Mouse (Mus musculus): ENCODE measurements at regions not wholly inside any gene's neighbourhood (a gene's known extent, or its start where the extent isn't known, plus 50 kb on each side); places are given as distances from the start of the nearest gene placed in this dataset.

DNA sequence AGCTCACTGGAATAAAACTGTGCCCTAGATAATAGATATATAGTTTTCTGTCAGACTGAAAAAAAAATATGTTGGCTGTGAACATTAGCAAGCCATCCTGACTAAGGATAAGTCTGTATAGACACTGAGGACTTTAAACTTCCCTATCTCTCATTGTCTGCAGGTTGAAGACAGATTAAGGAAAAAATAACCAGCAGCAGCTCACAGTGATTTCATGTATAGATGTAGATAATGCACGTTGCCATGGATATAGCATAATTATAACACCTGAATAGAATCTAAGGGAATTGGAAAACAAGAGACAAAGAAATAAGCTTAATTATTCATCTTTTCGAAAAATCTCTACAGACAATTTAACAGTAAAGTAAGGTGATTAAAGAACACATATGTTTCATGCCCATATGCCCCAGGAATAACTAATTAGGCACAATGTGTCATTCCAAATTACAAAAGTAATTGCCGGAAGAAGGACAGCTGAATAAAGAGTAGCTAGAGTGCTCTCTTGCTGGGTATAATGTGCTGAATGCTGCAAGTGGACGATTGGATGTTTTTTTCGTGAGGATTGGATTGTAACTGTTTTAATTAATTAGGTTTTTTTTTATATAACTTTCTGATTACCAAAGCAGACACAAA is 246.6 kb downstream of the Akain1 start:
- 82% methylated on average over 5 of the region's 5 CpGs for WGBS
- H3K9me3 ChIP-seq, result no peaks in the 10 kb centered on the region
- H3K27me3 ChIP-seq (replicated peaks), result no peaks in the 10 kb centered on the region
- H3K27ac ChIP-seq, result no peak overlapping the region
- no peak overlapping the region for H3K4me2 ChIP-seq (replicated peaks)
- no peaks in the 10 kb centered on the region for H3K4me1 ChIP-seq
- H3K36me3 ChIP-seq, result no peaks in the 10 kb centered on the region
- no peak overlapping the region for H3K9ac ChIP-seq
- no peak overlapping the region for H3K4me3 ChIP-seq
- no peak for ATAC-seq (ENCODE audit: low FRiP score, low read depth)

DNA sequence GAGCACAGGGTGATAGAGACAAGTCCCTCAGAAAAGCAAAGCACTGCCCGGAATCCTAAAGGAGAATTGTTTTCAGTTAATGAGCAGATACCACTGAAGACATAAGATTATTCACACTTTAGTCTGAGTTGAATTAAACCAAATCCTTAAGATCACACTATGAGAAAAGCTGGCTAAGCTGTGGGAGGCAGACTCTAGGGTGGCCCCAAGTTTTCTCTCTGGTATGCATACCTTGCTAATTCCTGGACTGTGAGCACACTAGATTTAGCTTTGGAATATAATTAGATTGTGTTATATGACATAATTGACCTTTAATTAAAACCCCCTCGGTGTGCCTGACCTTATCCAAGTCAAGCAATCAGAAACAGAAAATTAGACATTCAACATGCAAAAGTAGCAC is 247.3 kb downstream of the Akain1 start:
- 72% methylated on average over 2 of the region's 2 CpGs for WGBS
- H3K9ac ChIP-seq, result no peak overlapping the region
- no peak overlapping the region for H3K4me2 ChIP-seq (replicated peaks)
- no peaks in the 10 kb centered on the region for H3K4me1 ChIP-seq
- no peaks in the 10 kb centered on the region for H3K36me3 ChIP-seq
- no peak for ATAC-seq (ENCODE audit: low FRiP score, low read depth)
- no peak overlapping the region for H3K4me3 ChIP-seq
- H3K9me3 ChIP-seq, result no peaks in the 10 kb centered on the region
- H3K27me3 ChIP-seq (replicated peaks), result no peaks in the 10 kb centered on the region
- no peak overlapping the region for H3K27ac ChIP-seq

DNA sequence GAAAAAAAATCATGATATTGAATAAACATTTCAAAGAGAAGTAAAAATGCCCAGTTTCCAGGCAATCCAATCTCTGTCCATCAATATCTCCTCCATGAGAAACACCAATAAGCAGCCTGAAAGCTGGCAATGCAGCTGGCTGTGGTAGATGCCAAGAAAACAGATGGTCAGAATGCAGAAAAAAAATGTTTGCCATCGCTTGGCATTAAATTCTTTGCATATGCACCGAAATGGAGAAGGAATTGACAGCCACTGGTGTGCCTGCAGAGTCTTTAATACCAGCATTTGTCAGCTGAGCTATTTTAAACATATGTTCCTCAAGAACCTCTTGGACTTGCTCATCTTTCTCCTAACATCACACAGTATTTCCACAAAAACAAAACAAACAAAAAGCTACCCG is 256.2 kb downstream of the Akain1 start:
- no peaks in the 10 kb centered on the region for H3K9me3 ChIP-seq
- H3K36me3 ChIP-seq, result no peaks in the 10 kb centered on the region
- H3K4me2 ChIP-seq (replicated peaks), result no peak overlapping the region
- no peak overlapping the region for H3K9ac ChIP-seq
- no peak overlapping the region for H3K27ac ChIP-seq
- WGBS, result 90% methylated on average over 3 of the region's 3 CpGs
- no peaks in the 10 kb centered on the region for H3K27me3 ChIP-seq (replicated peaks)
- H3K4me3 ChIP-seq, result no peak overlapping the region
- no peaks in the 10 kb centered on the region for H3K4me1 ChIP-seq
- no peak for ATAC-seq (ENCODE audit: low FRiP score, low read depth)

DNA sequence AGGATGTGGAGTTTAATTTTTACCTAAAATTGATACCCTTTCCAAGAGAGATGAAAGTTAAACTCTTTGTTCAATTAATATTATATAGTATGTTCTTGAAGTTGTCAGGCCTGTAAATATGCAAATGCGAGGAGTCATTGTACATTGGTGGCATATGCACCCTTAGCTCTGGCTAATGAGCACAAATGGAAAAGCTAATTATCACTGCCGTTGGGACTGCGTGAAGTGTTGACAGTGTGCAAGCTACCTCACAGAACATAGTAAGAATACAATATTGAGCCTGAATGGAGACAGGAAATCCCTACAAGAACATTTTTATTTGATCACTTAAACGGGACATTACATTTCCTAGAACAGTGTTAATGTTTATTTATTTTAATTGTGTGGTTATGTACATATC is 241.5 kb upstream of the Dlgap1 start:
- Histone ChIP-seq H3K4me2 (replicated peaks) (no peak overlapping the region), H3K27ac (no peak overlapping the region), H3K9ac (no peak overlapping the region), H3K9me3 (no peaks in the 10 kb centered on the region), H3K4me1 (no peaks in the 10 kb centered on the region), H3K36me3 (no peaks in the 10 kb centered on the region), H3K27me3 (replicated peaks) (no peaks in the 10 kb centered on the region), H3K4me3 (no peak overlapping the region)
- no peak for ATAC-seq (ENCODE audit: low FRiP score, low read depth)
- WGBS, result 88% methylated on average over 4 of the region's 4 CpGs

DNA sequence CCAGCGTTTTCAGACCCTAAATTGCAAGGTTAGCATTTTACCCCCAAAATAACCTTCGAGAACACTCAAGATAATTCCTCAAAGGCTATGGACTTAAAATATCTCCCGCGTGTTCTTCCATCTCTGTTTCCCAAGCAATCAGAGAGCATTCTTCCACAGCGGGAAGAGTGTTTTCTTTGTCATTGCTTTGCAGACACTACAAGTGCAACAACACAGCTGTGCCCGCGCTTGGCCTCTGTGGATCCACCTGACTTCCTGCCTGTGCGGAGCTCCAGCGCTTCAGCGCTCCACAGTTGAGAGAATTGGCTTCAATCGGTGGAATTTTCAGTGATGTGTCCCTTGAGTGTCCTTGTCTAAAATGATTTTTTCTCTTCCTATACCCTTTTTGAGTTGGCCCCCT is 235.9 kb upstream of the Dlgap1 start:
- no peak overlapping the region for H3K4me3 ChIP-seq
- no peaks in the 10 kb centered on the region for H3K9me3 ChIP-seq
- ATAC-seq (ENCODE audit: low FRiP score, low read depth), result no peak
- no peaks in the 10 kb centered on the region for H3K4me1 ChIP-seq
- H3K36me3 ChIP-seq, result no peaks in the 10 kb centered on the region
- H3K27me3 ChIP-seq (replicated peaks), result no peaks in the 10 kb centered on the region
- WGBS, result 88% methylated on average over 11 of the region's 11 CpGs
- no peak overlapping the region for H3K27ac ChIP-seq
- H3K4me2 ChIP-seq (replicated peaks), result no peak overlapping the region
- no peak overlapping the region for H3K9ac ChIP-seq

DNA sequence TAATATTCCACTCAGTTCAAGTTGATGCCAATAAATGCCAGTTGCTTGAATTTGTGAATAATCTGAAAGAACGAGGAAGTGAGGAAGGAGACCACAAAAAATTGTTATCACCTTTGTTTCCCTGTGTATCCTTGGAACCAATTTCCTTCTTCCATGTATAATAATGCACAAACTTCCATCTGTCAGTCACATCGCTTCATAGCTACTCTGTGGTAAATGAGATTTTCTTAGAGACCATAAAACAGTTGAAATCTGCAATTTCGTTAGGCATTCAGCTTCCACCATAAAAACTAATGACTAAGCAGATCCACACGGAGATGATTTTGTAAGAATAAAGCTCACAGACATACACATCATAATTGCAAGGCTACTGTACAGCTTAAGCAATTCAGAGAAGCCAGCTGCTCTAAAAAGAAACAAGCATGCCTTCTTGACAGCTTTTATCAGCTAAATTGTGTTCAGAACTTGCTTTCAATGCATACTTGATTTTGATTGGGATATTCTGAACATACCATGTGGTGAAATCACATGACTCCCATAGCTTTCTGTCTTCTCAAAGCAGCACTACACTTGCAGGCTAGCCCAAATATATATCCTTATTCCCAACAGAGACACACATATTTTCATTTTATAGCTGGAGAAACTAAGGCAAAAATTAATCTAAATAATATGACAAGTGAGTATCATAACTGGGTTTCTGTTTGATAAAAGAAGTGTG is 232.3 kb upstream of the Dlgap1 start:
- no peak overlapping the region for H3K27ac ChIP-seq
- 74% methylated on average over 4 of the region's 4 CpGs for WGBS
- no peak overlapping the region for H3K4me2 ChIP-seq (replicated peaks)
- ATAC-seq (ENCODE audit: low FRiP score, low read depth), result no peak
- H3K9ac ChIP-seq, result no peak overlapping the region
- H3K4me1 ChIP-seq, result no peaks in the 10 kb centered on the region
- no peaks in the 10 kb centered on the region for H3K27me3 ChIP-seq (replicated peaks)
- no peaks in the 10 kb centered on the region for H3K36me3 ChIP-seq
- no peaks in the 10 kb centered on the region for H3K9me3 ChIP-seq
- H3K4me3 ChIP-seq, result no peak overlapping the region

DNA sequence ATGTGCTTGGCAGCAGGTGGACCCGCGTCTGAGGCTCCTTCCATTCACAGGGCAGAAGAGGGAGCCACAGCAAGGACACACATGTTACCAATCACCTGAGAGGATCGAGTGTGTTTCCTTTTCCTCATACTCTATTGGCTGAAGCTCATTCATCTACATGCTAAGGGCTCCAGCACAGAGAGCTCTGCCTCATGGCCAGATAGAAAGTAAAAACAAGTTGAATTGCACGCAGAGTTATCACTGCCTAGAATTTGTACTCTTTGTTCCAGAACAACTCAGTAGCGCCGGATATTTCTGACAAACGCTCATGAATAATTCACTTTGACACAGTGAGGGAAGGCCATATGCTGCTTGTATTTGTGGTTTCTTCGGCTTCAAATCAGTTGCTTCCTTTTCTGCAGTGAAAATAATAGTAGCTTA is 199.9 kb upstream of the Dlgap1 start:
- Histone ChIP-seq H3K9me3 (no peaks in the 10 kb centered on the region), H3K4me2 (replicated peaks) (no peak overlapping the region), H3K4me1 (no peaks in the 10 kb centered on the region), H3K27ac (no peak overlapping the region), H3K4me3 (no peak overlapping the region), H3K9ac (no peak overlapping the region), H3K36me3 (no peaks in the 10 kb centered on the region), H3K27me3 (replicated peaks) (no peaks in the 10 kb centered on the region)
- no peak for ATAC-seq (ENCODE audit: low FRiP score, low read depth)
- WGBS, result 77% methylated on average over 8 of the region's 8 CpGs

DNA sequence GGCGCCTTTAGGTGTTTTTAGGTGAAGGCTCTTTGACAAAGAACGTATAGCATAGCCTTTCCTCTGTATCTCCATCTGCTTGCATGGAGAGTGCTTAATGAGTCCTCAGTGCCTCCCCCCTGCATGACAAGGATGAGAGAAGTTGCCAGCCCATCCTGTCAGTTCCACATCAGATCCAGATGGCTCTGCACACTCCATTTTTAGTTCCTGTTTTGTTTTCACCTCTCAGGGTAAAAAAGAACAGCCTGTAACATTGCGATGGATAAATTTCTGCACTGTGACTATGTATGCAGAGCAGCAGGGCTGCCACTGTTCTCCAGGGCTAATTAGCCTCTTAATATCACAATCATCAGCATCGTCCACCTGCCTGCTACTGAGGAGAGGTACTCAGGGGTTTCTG is 198.8 kb upstream of the Dlgap1 start:
- Histone ChIP-seq H3K4me3 (no peak overlapping the region), H3K4me2 (replicated peaks) (no peak overlapping the region), H3K4me1 (no peaks in the 10 kb centered on the region), H3K9me3 (no peaks in the 10 kb centered on the region), H3K9ac (no peak overlapping the region), H3K27me3 (replicated peaks) (no peaks in the 10 kb centered on the region), H3K27ac (no peak overlapping the region), H3K36me3 (no peaks in the 10 kb centered on the region)
- WGBS, result 78% methylated on average over 4 of the region's 4 CpGs
- no peak for ATAC-seq (ENCODE audit: low FRiP score, low read depth)

DNA sequence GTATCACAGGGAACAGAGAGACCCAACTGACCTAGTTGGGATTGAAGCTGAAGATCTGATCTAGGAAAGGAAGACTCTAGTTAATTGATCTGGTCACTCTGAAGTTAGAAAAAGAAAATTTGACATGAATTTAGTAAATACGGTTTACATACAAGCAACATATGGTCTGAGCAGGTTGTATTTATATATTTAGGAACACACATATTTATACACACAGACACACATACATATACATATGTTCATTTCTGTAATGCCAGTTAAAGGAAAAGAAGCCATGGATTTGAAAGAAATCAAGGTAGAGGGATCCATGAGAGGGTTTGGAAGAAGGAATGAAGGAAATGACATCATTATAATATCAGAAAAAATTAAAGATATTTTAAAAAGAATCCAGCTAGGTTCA is 187.7 kb upstream of the Dlgap1 start:
- no peaks in the 10 kb centered on the region for H3K27me3 ChIP-seq (replicated peaks)
- H3K36me3 ChIP-seq, result no peaks in the 10 kb centered on the region
- 91% methylated on average over 1 of the region's 1 CpGs for WGBS
- no peak overlapping the region for H3K4me3 ChIP-seq
- H3K9ac ChIP-seq, result no peak overlapping the region
- no peaks in the 10 kb centered on the region for H3K4me1 ChIP-seq
- no peak overlapping the region for H3K4me2 ChIP-seq (replicated peaks)
- ATAC-seq (ENCODE audit: low FRiP score, low read depth), result no peak
- H3K9me3 ChIP-seq, result no peaks in the 10 kb centered on the region
- no peak overlapping the region for H3K27ac ChIP-seq

DNA sequence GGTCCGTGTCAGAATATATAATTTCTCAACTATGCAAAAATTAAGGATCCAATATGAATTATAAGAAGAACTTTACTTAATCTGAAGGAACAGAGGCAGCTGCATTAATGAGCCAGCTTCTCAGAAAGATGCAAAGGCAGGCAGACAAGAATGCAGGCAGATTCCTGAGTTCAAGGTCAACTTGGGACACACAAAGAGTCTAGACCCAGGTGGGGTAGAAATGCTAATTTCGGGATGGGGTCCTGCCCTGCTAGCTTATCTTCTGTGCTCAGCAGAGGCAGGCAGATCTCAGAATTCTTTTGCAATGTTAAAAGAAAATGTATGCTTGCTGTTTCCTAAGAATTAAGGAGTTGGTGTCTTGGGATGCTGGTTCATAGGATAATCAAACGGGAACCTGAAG is 181.9 kb upstream of the Dlgap1 start:
- WGBS, result 87% methylated on average over 3 of the region's 3 CpGs
- ATAC-seq (ENCODE audit: low FRiP score, low read depth), result no peak

DNA sequence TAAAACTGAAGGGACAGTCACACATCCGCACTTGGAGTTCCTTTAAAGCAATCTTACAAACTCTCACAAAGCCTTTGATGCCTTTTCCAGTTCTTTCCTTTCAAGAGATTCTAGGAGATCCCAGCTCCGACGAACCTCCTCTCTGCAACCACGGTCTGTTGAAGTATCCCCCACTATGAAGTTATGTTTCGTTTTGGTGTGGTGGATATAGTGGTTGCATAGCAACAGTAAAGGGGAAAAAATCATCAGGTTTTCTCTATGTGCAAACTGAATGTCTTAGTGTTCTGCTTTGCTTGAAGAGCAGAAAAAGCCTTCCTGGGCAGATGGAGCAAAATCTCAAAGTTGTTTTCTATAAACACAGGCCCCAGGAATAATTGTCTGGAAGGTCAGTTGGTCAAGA is 147.4 kb upstream of the Dlgap1 start:
- no peak overlapping the region for H3K9ac ChIP-seq
- no peaks in the 10 kb centered on the region for H3K9me3 ChIP-seq
- no peak overlapping the region for H3K27ac ChIP-seq
- no peaks in the 10 kb centered on the region for H3K36me3 ChIP-seq
- H3K4me2 ChIP-seq (replicated peaks), result no peak overlapping the region
- ATAC-seq (ENCODE audit: low FRiP score, low read depth), result no peak
- WGBS, result 86% methylated on average over 5 of the region's 5 CpGs
- H3K4me3 ChIP-seq, result no peak overlapping the region
- H3K27me3 ChIP-seq (replicated peaks), result no peaks in the 10 kb centered on the region
- no peaks in the 10 kb centered on the region for H3K4me1 ChIP-seq

More for the DNA sequence above, 181.9 kb upstream of the Dlgap1 start:
- Histone ChIP-seq H3K9me3 (no peaks in the 10 kb centered on the region), H3K4me2 (replicated peaks) (no peak overlapping the region), H3K36me3 (no peaks in the 10 kb centered on the region), H3K4me1 (no peaks in the 10 kb centered on the region), H3K27me3 (replicated peaks) (no peaks in the 10 kb centered on the region), H3K9ac (no peak overlapping the region), H3K27ac (no peak overlapping the region), H3K4me3 (no peak overlapping the region)

DNA sequence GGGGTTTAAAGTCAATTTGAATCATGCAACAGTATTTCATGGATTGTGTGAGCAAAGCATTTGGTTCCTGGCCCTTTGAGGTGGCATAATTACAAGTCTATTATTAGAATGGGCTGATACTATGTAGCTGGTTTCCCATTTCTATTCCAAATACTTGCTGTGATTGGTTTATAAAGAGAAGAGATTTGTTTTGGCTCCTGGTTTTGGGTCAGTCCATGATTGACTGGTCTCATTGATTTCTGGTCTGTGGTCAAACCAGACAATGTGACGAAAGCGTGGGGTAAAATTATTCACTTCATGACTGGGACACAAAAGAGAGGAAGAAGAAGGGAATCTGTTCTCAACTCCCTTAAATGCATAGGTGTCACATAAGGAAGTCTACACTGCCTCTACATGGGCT is 147.0 kb upstream of the Dlgap1 start:
- no peak overlapping the region for H3K4me2 ChIP-seq (replicated peaks)
- 83% methylated on average over 2 of the region's 2 CpGs for WGBS
- H3K27ac ChIP-seq, result no peak overlapping the region
- no peaks in the 10 kb centered on the region for H3K4me1 ChIP-seq
- H3K27me3 ChIP-seq (replicated peaks), result no peaks in the 10 kb centered on the region
- H3K9ac ChIP-seq, result no peak overlapping the region
- no peaks in the 10 kb centered on the region for H3K36me3 ChIP-seq
- no peaks in the 10 kb centered on the region for H3K9me3 ChIP-seq
- ATAC-seq (ENCODE audit: low FRiP score, low read depth), result no peak
- H3K4me3 ChIP-seq, result no peak overlapping the region

DNA sequence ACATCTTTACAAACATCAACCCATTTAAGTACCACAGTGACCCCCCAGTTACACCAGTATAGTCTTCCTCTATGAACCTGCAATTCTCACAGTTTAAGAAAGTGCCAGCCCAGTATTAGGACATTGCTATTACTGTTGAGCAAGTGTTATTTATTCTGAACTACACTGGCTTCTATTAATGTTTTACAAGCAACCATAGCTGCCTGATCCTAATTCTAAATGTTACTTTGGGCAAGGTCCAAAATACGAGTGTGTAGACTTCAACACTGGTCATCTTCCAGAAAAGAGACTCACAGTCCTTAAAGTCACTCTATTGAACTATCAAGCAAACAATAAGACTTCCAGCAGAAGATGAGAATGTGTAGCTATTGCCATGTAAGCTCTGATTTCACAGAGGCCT is 146.0 kb upstream of the Dlgap1 start:
- H3K4me2 ChIP-seq (replicated peaks), result no peak overlapping the region
- no peak overlapping the region for H3K27ac ChIP-seq
- H3K36me3 ChIP-seq, result no peaks in the 10 kb centered on the region
- no peak overlapping the region for H3K9ac ChIP-seq
- no peak for ATAC-seq (ENCODE audit: low FRiP score, low read depth)
- WGBS, result 67% methylated on average over 1 of the region's 1 CpGs
- H3K4me3 ChIP-seq, result no peak overlapping the region
- no peaks in the 10 kb centered on the region for H3K9me3 ChIP-seq
- no peaks in the 10 kb centered on the region for H3K27me3 ChIP-seq (replicated peaks)
- no peaks in the 10 kb centered on the region for H3K4me1 ChIP-seq
